Mouse (Mus musculus) liver, adult 2 months (tissue): ENCODE results near the gene Entr1.

Source experiments
- CTCF ChIP-seq: fragments of 200-500 bp; IDR thresholded peaks from 2 replicates; pipeline ENCODE4 v1.5.1; 2011; ENCODE audit warnings: low read depth, low read length, control low read depth
- POLR2A ChIP-seq: fragments of 200-500 bp; IDR thresholded peaks from 2 replicates; pipeline ENCODE4 v1.6.1; 2011; ENCODE audit warnings: low read length, control low read depth; ENCODE audit not compliant: insufficient read depth; ENCODE audit errors: extremely low read depth

- TF ChIP-seq POLR2A: no peak
- no peak for TF ChIP-seq CTCF
Observed at GRCm38 (mm10) chr2:26342609-26343490, 46.3 kb downstream of the Entr1 start.
